Mouse (Mus musculus): Measurements from ENCODE around the gene Bhlha15. TPM values are rescaled to one million over a fixed set of nuclear protein-coding genes. Genes with fewer than 3 reads are reported as not detected.

The Bhlha15 gene
- polyA plus RNA-seq, 1 experiment from 2014 or later = 0.14 TPM

DNA sequence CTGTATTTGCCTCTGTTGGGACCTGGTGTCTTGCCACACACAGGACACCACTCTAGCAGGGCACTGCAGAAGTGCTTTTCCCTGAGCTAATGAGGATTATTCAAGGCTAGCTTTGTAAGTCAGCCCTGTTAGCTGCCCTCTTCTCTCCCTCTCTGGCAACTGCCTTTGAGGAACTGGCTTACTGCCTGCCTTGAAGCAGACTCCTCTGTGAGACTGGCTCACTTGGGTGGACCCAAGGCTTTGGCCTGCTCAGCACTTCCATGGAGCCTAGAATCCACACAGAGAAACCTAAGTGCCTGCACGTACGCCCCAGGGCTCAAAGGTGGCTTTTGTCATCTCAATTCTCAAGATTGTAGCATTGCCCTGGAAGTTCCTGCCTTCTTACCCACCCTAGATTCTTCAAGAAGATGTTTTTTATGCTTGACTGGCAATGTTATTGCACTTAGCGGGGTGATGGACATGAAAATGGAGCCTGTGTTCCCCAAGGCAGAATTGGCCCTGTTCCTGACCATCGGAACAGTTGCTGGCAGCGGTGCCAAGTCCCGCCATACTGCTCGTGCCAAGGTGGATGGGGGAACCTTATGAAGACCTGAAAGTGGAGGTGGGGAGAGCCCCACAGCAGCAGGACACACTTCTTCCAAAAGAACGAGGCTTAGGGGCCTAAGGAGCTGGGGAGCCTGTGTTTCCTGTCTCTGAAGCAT is 20.7 kb upstream of the Bhlha15 start:
- Histone ChIP-seq H3K27me3 (no peaks in the 10 kb centered on the region), H3K27ac (replicated peaks) (peak overlapping the region; percentile 19; the same call in 1 of the 2 replicates), H3K9ac (replicated peaks) (no peak overlapping the region), H3K9me3 (no peaks in the 10 kb centered on the region), H3K4me2 (replicated peaks) (no peak overlapping the region), H3K4me3 (no peak overlapping the region), H3K36me3 (peaks cover 55% of the 10 kb centered on the region), H3K4me1 (peaks cover 6% of the 10 kb centered on the region; the same call in 1 of the 2 replicates)
- WGBS = 56% methylated on average over 8 of the region's 8 CpGs
- ATAC-seq (replicated peaks) = no peak

DNA sequence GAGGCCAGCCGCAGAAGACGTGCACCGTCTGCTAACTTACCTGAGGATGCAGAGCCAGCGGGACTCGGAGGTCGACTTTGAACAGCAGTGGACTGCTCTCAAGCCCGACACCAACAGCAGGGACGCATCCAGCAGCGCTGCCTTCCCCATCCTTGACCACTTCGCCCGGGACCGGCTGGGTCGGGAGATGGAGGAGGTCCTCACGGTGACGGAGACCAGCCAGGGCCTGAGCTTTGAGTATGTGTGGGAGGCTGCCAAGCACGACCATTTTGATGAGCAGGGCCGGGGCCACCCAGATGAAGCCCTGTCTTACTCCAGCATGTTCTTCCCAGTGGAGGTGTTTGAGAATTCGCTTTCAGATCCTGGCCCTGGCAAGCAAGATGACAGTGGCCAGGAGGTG is 16.4 kb upstream of the Bhlha15 start:
- Histone ChIP-seq H3K4me3 (no peak overlapping the region), H3K4me1 (peaks cover 6% of the 10 kb centered on the region; the same call in 1 of the 2 replicates), H3K9me3 (no peaks in the 10 kb centered on the region), H3K27ac (replicated peaks) (no peak overlapping the region), H3K27me3 (no peaks in the 10 kb centered on the region), H3K36me3 (peaks cover 65% of the 10 kb centered on the region), H3K9ac (replicated peaks) (no peak overlapping the region), H3K4me2 (replicated peaks) (no peak overlapping the region)
- ATAC-seq (replicated peaks) = no peak
- 93% methylated on average over 18 of the region's 18 CpGs for WGBS

- H3K9me3 ChIP-seq = no peaks in the 10 kb centered on the region
- WGBS = 75% methylated on average over 6 of the region's 6 CpGs
- no peaks in the 10 kb centered on the region for H3K4me1 ChIP-seq
- no peak overlapping the region for H3K4me2 ChIP-seq (replicated peaks)
- H3K27ac ChIP-seq (replicated peaks) = no peak overlapping the region
- H3K36me3 ChIP-seq = peaks cover 41% of the 10 kb centered on the region
- no peak overlapping the region for H3K4me3 ChIP-seq
- no peak overlapping the region for H3K9ac ChIP-seq (replicated peaks)
- ATAC-seq (replicated peaks) = no peak
- H3K27me3 ChIP-seq = no peaks in the 10 kb centered on the region
These were observed 11.9 kb upstream of the Bhlha15 start for GRCm38 (mm10) chr5:144178216-144178615.

DNA sequence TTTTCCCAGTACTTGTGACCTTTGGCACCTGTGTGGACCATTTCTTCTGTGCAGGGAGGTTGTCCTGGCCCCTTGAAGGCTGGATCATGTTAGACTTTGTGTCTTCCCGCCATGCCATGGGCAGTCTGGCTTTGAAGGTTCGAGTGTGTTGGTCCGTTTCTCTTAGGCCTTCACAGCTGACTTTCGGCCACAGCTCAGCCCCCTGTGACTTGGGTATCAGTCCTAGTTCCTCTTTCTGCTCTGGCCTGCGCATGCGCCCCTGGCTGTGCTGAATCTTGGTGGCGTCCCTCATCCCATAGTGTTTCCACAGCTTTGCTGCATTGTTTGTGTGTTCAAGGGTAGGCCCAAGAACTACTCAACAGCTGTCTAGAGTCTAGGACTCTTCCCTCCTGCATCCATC is 8.8 kb upstream of the Bhlha15 start:
- no peak for ATAC-seq (replicated peaks)
- Histone ChIP-seq H3K9me3 (no peaks in the 10 kb centered on the region), H3K4me1 (no peaks in the 10 kb centered on the region), H3K9ac (replicated peaks) (no peak overlapping the region), H3K4me3 (no peak overlapping the region), H3K27me3 (no peaks in the 10 kb centered on the region), H3K36me3 (peaks cover 25% of the 10 kb centered on the region), H3K27ac (replicated peaks) (no peak overlapping the region), H3K4me2 (replicated peaks) (no peak overlapping the region)
- WGBS = 96% methylated on average over 7 of the region's 7 CpGs

DNA sequence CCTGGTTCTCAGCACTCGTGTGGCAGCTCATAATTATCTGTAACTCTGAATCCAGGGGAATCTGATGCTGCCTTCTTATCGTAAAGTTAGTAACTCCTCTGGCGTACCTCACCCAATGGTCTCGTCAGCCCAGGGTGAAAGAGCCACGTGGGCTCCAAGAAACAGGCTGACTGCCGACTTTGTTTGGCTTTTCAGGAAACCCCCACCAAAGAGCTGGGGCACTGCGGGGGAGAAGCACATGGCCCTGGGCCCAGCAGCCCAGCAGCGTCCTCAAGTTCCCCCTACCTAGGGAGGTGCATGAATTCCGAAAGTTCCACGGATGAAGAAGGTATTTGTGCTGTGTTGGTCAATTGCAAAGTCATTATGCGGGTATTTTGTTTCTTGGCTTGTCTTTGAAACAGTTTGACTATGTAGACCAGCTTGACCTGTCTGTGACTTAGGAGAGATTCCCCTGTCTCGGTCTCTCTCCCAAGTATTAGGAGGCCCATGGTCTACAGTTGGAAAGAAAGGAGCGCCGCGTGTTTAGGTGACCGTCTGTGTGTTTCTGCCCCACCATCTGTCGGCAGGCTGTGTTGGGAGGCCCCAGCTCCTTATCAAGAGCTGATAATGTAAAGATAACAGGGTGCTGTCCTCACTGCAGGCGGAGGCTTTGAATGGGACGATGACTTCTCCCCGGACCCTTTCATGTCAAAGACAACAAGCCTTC is 7.4 kb upstream of the Bhlha15 start:
- H3K4me3 ChIP-seq = no peak overlapping the region
- 84% methylated on average over 20 of the region's 20 CpGs for WGBS
- no peak overlapping the region for H3K9ac ChIP-seq (replicated peaks)
- no peak overlapping the region for H3K27ac ChIP-seq (replicated peaks)
- no peaks in the 10 kb centered on the region for H3K9me3 ChIP-seq
- no peak overlapping the region for H3K4me2 ChIP-seq (replicated peaks)
- H3K4me1 ChIP-seq = no peaks in the 10 kb centered on the region
- H3K36me3 ChIP-seq = peaks cover 24% of the 10 kb centered on the region
- no peaks in the 10 kb centered on the region for H3K27me3 ChIP-seq
- ATAC-seq (replicated peaks) = no peak

- WGBS = 86% methylated on average over 8 of the region's 8 CpGs
These were observed 6.9 kb upstream of the Bhlha15 start for GRCm38 (mm10) chr5:144183248-144183559.

GRCm38 (mm10) chr5:144183647-144184335 is 6.3 kb upstream of the Bhlha15 start:
- Histone ChIP-seq H3K9ac (replicated peaks) (no peak overlapping the region), H3K4me2 (replicated peaks) (no peak overlapping the region), H3K27ac (replicated peaks) (no peak overlapping the region), H3K4me3 (no peak overlapping the region), H3K27me3 (no peaks in the 10 kb centered on the region), H3K4me1 (no peaks in the 10 kb centered on the region), H3K36me3 (peaks cover 16% of the 10 kb centered on the region), H3K9me3 (no peaks in the 10 kb centered on the region)
- no peak for ATAC-seq (replicated peaks)
- WGBS = 82% methylated on average over 7 of the region's 7 CpGs

More at GRCm38 (mm10) chr5:144183248-144183559, 6.9 kb upstream of the Bhlha15 start:
- H3K4me3 ChIP-seq = no peak overlapping the region
- H3K36me3 ChIP-seq = peaks cover 21% of the 10 kb centered on the region
- no peaks in the 10 kb centered on the region for H3K4me1 ChIP-seq
- no peak overlapping the region for H3K4me2 ChIP-seq (replicated peaks)
- no peaks in the 10 kb centered on the region for H3K9me3 ChIP-seq
- H3K27me3 ChIP-seq = no peaks in the 10 kb centered on the region
- no peak overlapping the region for H3K27ac ChIP-seq (replicated peaks)
- no peak for ATAC-seq (replicated peaks)
- no peak overlapping the region for H3K9ac ChIP-seq (replicated peaks)

GRCm38 (mm10) chr5:144184350-144185045 is 5.6 kb upstream of the Bhlha15 start:
- ATAC-seq (replicated peaks) = no peak
- H3K9me3 ChIP-seq = no peaks in the 10 kb centered on the region
- H3K4me3 ChIP-seq = no peak overlapping the region
- no peak overlapping the region for H3K27ac ChIP-seq (replicated peaks)
- no peak overlapping the region for H3K4me2 ChIP-seq (replicated peaks)
- no peak overlapping the region for H3K9ac ChIP-seq (replicated peaks)
- WGBS = 93% methylated on average over 21 of the region's 21 CpGs
- H3K4me1 ChIP-seq = no peaks in the 10 kb centered on the region
- H3K27me3 ChIP-seq = no peaks in the 10 kb centered on the region
- H3K36me3 ChIP-seq = peaks cover 15% of the 10 kb centered on the region

- WGBS = 89% methylated on average over 6 of the region's 6 CpGs
- Histone ChIP-seq H3K27ac (replicated peaks) (no peak overlapping the region), H3K27me3 (no peaks in the 10 kb centered on the region)
These were observed 1.7 kb upstream of the Bhlha15 start for GRCm38 (mm10) chr5:144188422-144188821.

DNA sequence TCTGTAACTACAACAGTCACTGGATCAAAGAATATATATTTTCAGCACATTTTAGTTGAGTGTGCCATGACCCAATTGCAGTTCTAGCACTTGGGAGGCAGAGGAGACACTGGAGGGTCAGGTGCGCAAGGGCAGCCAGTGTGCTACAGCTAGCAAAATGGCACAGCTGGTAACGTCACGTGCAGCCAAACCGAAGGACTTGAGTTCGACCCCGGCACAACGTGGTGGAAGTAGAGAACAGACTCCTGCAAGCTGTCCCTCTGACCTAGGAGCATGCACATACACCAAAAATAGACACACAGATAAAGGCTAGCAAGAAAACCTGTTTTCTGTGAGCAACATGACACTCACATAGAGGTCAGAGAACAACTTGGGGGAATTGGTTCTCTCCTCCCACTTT is 759 bp upstream of the Bhlha15 start:
- peaks cover 10% of the 10 kb centered on the region for H3K4me1 ChIP-seq
- no peaks in the 10 kb centered on the region for H3K9me3 ChIP-seq
- no peak overlapping the region for H3K4me2 ChIP-seq (replicated peaks)
- no peak overlapping the region for H3K9ac ChIP-seq (replicated peaks)
- H3K36me3 ChIP-seq = peaks cover 13% of the 10 kb centered on the region
- WGBS = 79% methylated on average over 7 of the region's 7 CpGs
- no peaks in the 10 kb centered on the region for H3K27me3 ChIP-seq
- H3K4me3 ChIP-seq = no peak overlapping the region
- no peak for ATAC-seq (replicated peaks)
- no peak overlapping the region for H3K27ac ChIP-seq (replicated peaks)

More at GRCm38 (mm10) chr5:144188422-144188821, 1.7 kb upstream of the Bhlha15 start:
- H3K36me3 ChIP-seq = peaks cover 14% of the 10 kb centered on the region
- no peak overlapping the region for H3K4me3 ChIP-seq
- no peak for ATAC-seq (replicated peaks)
- no peaks in the 10 kb centered on the region for H3K9me3 ChIP-seq
- no peak overlapping the region for H3K9ac ChIP-seq (replicated peaks)
- H3K4me2 ChIP-seq (replicated peaks) = no peak overlapping the region
- H3K4me1 ChIP-seq = peaks cover 10% of the 10 kb centered on the region

DNA sequence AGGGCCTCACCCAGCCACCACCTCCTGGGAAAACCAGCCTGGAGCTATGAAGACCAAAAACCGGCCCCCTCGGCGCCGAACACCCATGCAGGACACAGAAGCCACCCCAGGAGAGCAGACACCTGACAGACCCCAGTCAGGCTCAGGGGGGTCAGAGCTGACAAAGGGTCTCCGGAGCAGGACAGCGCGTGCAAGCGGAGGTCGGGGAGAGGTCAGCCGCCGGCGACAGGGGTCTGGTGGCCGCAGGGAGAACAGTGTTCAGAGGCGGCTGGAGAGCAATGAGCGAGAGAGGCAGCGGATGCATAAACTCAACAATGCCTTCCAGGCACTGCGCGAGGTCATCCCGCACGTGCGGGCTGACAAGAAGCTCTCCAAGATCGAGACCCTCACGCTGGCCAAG is 940 bp downstream of the Bhlha15 start:
- H3K4me1 ChIP-seq = peaks cover 10% of the 10 kb centered on the region
- H3K36me3 ChIP-seq = no peaks in the 10 kb centered on the region; the same call in 1 of the 2 replicates
- ATAC-seq (replicated peaks) = no peak
- H3K9ac ChIP-seq (replicated peaks) = no peak overlapping the region
- no peaks in the 10 kb centered on the region for H3K27me3 ChIP-seq
- H3K9me3 ChIP-seq = no peaks in the 10 kb centered on the region
- no peak overlapping the region for H3K4me3 ChIP-seq
- 49% methylated on average over 23 of the region's 23 CpGs for WGBS
- no peak overlapping the region for H3K4me2 ChIP-seq (replicated peaks)
- H3K27ac ChIP-seq (replicated peaks) = no peak overlapping the region

DNA sequence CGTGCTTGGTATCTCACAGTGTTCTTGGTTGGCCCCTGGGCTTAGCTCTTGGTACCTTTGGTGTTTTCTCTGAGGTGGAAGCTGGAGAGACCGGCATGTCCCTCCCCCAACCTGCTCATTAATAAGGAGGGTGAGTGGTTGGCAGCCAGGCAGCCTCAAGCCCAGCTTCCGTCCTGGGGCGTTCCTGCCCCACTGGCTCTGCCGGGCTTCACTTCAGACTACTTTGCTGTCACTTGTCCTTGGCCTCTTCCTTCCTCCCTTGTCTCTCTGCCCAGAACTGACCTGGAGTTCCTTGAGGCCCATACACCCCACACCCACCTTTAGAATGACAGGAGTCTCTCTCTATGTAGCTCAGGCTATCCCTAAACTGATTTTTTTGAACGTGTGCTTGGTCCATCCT is 2.6 kb downstream of the Bhlha15 start:
- Histone ChIP-seq H3K9me3 (no peaks in the 10 kb centered on the region), H3K4me3 (no peak overlapping the region), H3K36me3 (no peaks in the 10 kb centered on the region; the same call in 1 of the 2 replicates), H3K4me2 (replicated peaks) (no peak overlapping the region), H3K27ac (replicated peaks) (no peak overlapping the region), H3K4me1 (peaks cover 10% of the 10 kb centered on the region), H3K9ac (replicated peaks) (no peak overlapping the region), H3K27me3 (no peaks in the 10 kb centered on the region)
- 89% methylated on average over 6 of the region's 6 CpGs for WGBS
- ATAC-seq (replicated peaks) = no peak

Measured in forebrain, embryonic 15.5 days (tissue).